Mouse (Mus musculus) spleen, adult 2 months (tissue): Measurements from ENCODE around the gene Itgb1. TPM values are rescaled to one million over a fixed set of nuclear protein-coding genes. Genes with fewer than 3 reads are reported as not detected.

Experiments used
- DNase-seq, 2 experiments: peaks; one replicate each; pipeline versions ENCODE4 v3.0.0 to v3.0.0-alpha.2; 2012 to 2021; ENCODE audit warnings: low spot score in 2 of 2, low read depth in 1 of 2
- H3K27ac ChIP-seq: fragments of 200-500 bp; 2 replicates; pipeline ENCODE4 v1.5.1; 2012; ENCODE audit warnings: low read length, inconsistent platforms; ENCODE audit not compliant: insufficient read depth
- H3K27me3 ChIP-seq: fragments of 200-500 bp; 2 replicates; pipeline ENCODE4 v1.6.1; 2012; ENCODE audit warnings: mild to moderate bottlenecking, moderate library complexity, low read length, inconsistent platforms; ENCODE audit not compliant: control insufficient read depth, insufficient read depth
- H3K36me3 ChIP-seq: fragments of 200-500 bp; 2 replicates; pipeline ENCODE4 v1.6.1; 2012; ENCODE audit warnings: mild to moderate bottlenecking, low read length, inconsistent platforms; ENCODE audit not compliant: control insufficient read depth, insufficient read depth
- H3K4me1 ChIP-seq: fragments of 200-500 bp; 2 replicates; pipeline ENCODE4 v1.6.1; 2011; ENCODE audit warnings: inconsistent platforms; ENCODE audit not compliant: control insufficient read depth, insufficient read depth, insufficient read length
- H3K4me3 ChIP-seq: fragments of 200-500 bp; 2 replicates; pipeline ENCODE4 v1.5.1; 2011; ENCODE audit warnings: mild to moderate bottlenecking, inconsistent platforms; ENCODE audit not compliant: insufficient read depth, insufficient read length; ENCODE audit errors: extremely low read depth
- CTCF ChIP-seq: fragments of 200-500 bp; IDR thresholded peaks from 2 replicates; pipeline ENCODE4 v1.5.1; 2011; ENCODE audit warnings: mild to moderate bottlenecking, inconsistent platforms; ENCODE audit not compliant: insufficient read depth, insufficient read length, insufficient replicate concordance; ENCODE audit errors: extremely low read depth
- POLR2A ChIP-seq: fragments of 200-500 bp; IDR thresholded peaks from 2 replicates; pipeline ENCODE4 v1.6.1; 2011; ENCODE audit warnings: low read depth, low read length, inconsistent platforms
- WGBS: fragments of 180-500 bp; shearing (Covaris S2); methylation state at CpG from one replicate; pipeline ENCODE4 v1.1.7; 2018; 5-methylcytosine and 5-hydroxymethylcytosine counted together
- polyA plus RNA-seq: library from polyadenylated mRNA; depleted of rRNA; stranded (reverse); fragments of >200 nt; gene quantifications from 2 replicates; pipeline ENCODE4 v1.2.3, GENCODE M21; 2012

Gene Itgb1
- polyA plus RNA-seq, 1 experiment = 18.8 TPM

- Histone ChIP-seq H3K4me1 (peaks cover 2% of the 10 kb centered on the region; the same call in 1 of the 2 replicates), H3K36me3 (no peaks in the 10 kb centered on the region), H3K4me3 (no peak overlapping the region), H3K27me3 (no peaks in the 10 kb centered on the region), H3K27ac (no peak overlapping the region)
- TF ChIP-seq CTCF (no peak), POLR2A (no peak)
- 93% methylated on average over 1 of the region's 1 CpGs for WGBS
- DNase-seq = no peak
These were observed 11.4 kb downstream of the Itgb1 start for GRCm38 (mm10) chr8:128696701-128697397.

- WGBS = 88% methylated on average over 3 of the region's 3 CpGs
- no peak overlapping the region for H3K4me3 ChIP-seq
- DNase-seq = no peak
- TF ChIP-seq CTCF (no peak), POLR2A (no peak)
- no peaks in the 10 kb centered on the region for H3K27me3 ChIP-seq
- H3K27ac ChIP-seq = no peak overlapping the region
- H3K4me1 ChIP-seq = peaks cover 2% of the 10 kb centered on the region; the same call in 1 of the 2 replicates
- no peaks in the 10 kb centered on the region for H3K36me3 ChIP-seq
These were observed 12.5 kb downstream of the Itgb1 start for GRCm38 (mm10) chr8:128697945-128698344.

- Histone ChIP-seq H3K27ac (no peak overlapping the region), H3K4me3 (no peak overlapping the region), H3K4me1 (no peaks in the 10 kb centered on the region), H3K27me3 (no peaks in the 10 kb centered on the region), H3K36me3 (no peaks in the 10 kb centered on the region; the same call in 1 of the 2 replicates)
- 85% methylated on average over 1 of the region's 1 CpGs for WGBS
- DNase-seq = no peak
- TF ChIP-seq CTCF (no peak), POLR2A (no peak)
These were observed 18.9 kb downstream of the Itgb1 start for GRCm38 (mm10) chr8:128704376-128704775.

GRCm38 (mm10) chr8:128704836-128705235 is 19.4 kb downstream of the Itgb1 start:
- DNase-seq = no peak
- Histone ChIP-seq H3K4me3 (no peak overlapping the region), H3K36me3 (no peaks in the 10 kb centered on the region; the same call in 1 of the 2 replicates), H3K4me1 (no peaks in the 10 kb centered on the region), H3K27ac (no peak overlapping the region), H3K27me3 (no peaks in the 10 kb centered on the region)
- WGBS = 89% methylated on average over 2 of the region's 2 CpGs
- TF ChIP-seq CTCF = no peak
- no peak for TF ChIP-seq POLR2A

GRCm38 (mm10) chr8:128709261-128709660 is 23.8 kb downstream of the Itgb1 start:
- H3K4me1 ChIP-seq = no peaks in the 10 kb centered on the region
- no peak overlapping the region for H3K27ac ChIP-seq
- DNase-seq = peak; percentile 50 to 71
- TF ChIP-seq CTCF (peak; percentile 67; the same call in 1 of the 2 replicates), POLR2A (no peak)
- peaks cover 13% of the 10 kb centered on the region for H3K36me3 ChIP-seq
- WGBS = 49% methylated on average over 3 of the region's 3 CpGs
- no peaks in the 10 kb centered on the region for H3K27me3 ChIP-seq
- no peak overlapping the region for H3K4me3 ChIP-seq

GRCm38 (mm10) chr8:128716184-128716583 is 30.7 kb downstream of the Itgb1 start:
- Histone ChIP-seq H3K4me3 (no peak overlapping the region), H3K36me3 (peaks cover 26% of the 10 kb centered on the region), H3K27ac (no peak overlapping the region), H3K27me3 (no peaks in the 10 kb centered on the region), H3K4me1 (no peaks in the 10 kb centered on the region)
- DNase-seq = no peak
- TF ChIP-seq POLR2A = no peak
- TF ChIP-seq CTCF = no peak

GRCm38 (mm10) chr8:128724819-128725218 is 39.4 kb downstream of the Itgb1 start:
- no peaks in the 10 kb centered on the region for H3K4me1 ChIP-seq
- no peaks in the 10 kb centered on the region for H3K27me3 ChIP-seq
- WGBS = 41% methylated on average over 1 of the region's 1 CpGs
- no peak for DNase-seq
- no peak overlapping the region for H3K4me3 ChIP-seq
- TF ChIP-seq CTCF (no peak), POLR2A (no peak)
- H3K27ac ChIP-seq = no peak overlapping the region
- H3K36me3 ChIP-seq = peaks cover 19% of the 10 kb centered on the region
